Mouse (Mus musculus): ENCODE data around the gene Nthl1. TPM values are rescaled to one million over a fixed set of nuclear protein-coding genes. Genes with fewer than 3 reads are reported as not detected.

Gene Nthl1
- total and polyA plus RNA-seq, 2 experiments from 2014 or later = 8.6 to 10.1 TPM

- ATAC-seq = no peak
- Histone ChIP-seq H3K36me3 (ENCODE audit: insufficient read depth) (peaks cover 96% of the 10 kb centered on the region), H3K9ac (no peak overlapping the region), H3K27me3 (ENCODE audit: insufficient read depth, low read length) (no peaks in the 10 kb centered on the region), H3K9me3 (ENCODE audit: low read length) (no peaks in the 10 kb centered on the region), H3K4me3 (ENCODE audit: low read depth, low read length) (no peak overlapping the region), H3K4me2 (ENCODE audit: low read depth) (no peak overlapping the region), H3K4me1 (ENCODE audit: insufficient read depth) (no peaks in the 10 kb centered on the region), H3K27ac (ENCODE audit: low read depth, low read length) (no peak overlapping the region)
- TF ChIP-seq CTCF (IDR thresholded peaks at IDR 0.05; ENCODE audit: low read depth) = no peak
- DNase-seq = no peak
- 94% methylated on average over 26 of the region's 26 CpGs for WGBS
Measured at GRCm38 (mm10) chr17:24593992-24594890, 38.2 kb upstream of the Nthl1 start.

GRCm38 (mm10) chr17:24595126-24596072 is 37.1 kb upstream of the Nthl1 start:
- Histone ChIP-seq H3K27ac (ENCODE audit: low read depth, low read length) (no peak overlapping the region), H3K4me1 (ENCODE audit: insufficient read depth) (no peaks in the 10 kb centered on the region), H3K36me3 (ENCODE audit: insufficient read depth) (peaks cover 99% of the 10 kb centered on the region), H3K4me3 (ENCODE audit: low read depth, low read length) (no peak overlapping the region), H3K27me3 (ENCODE audit: insufficient read depth, low read length) (no peaks in the 10 kb centered on the region), H3K9ac (no peak overlapping the region), H3K9me3 (ENCODE audit: low read length) (no peaks in the 10 kb centered on the region), H3K4me2 (ENCODE audit: low read depth) (no peak overlapping the region)
- peak; percentile 45 for TF ChIP-seq CTCF (IDR thresholded peaks at IDR 0.05; ENCODE audit: low read depth)
- WGBS = 69% methylated on average over 17 of the region's 17 CpGs
- ATAC-seq (peak; percentile 38; the same call in 1 of the 2 replicates), DNase-seq (peak; percentile 14)

- Histone ChIP-seq H3K27me3 (ENCODE audit: insufficient read depth, low read length) (no peaks in the 10 kb centered on the region), H3K4me1 (ENCODE audit: insufficient read depth) (no peaks in the 10 kb centered on the region), H3K9me3 (ENCODE audit: low read length) (no peaks in the 10 kb centered on the region), H3K27ac (ENCODE audit: low read depth, low read length) (no peak overlapping the region), H3K36me3 (ENCODE audit: insufficient read depth) (peaks cover 99% of the 10 kb centered on the region), H3K4me2 (ENCODE audit: low read depth) (no peak overlapping the region), H3K9ac (no peak overlapping the region), H3K4me3 (ENCODE audit: low read depth, low read length) (no peak overlapping the region)
- ATAC-seq (no peak), DNase-seq (no peak)
- 76% methylated on average over 5 of the region's 5 CpGs for WGBS
- no peak for TF ChIP-seq CTCF (IDR thresholded peaks at IDR 0.05; ENCODE audit: low read depth)
Measured at GRCm38 (mm10) chr17:24596073-24596466, 36.4 kb upstream of the Nthl1 start.

GRCm38 (mm10) chr17:24596471-24597183 is 35.9 kb upstream of the Nthl1 start:
- no peak overlapping the region for H3K4me2 ChIP-seq (ENCODE audit: low read depth)
- no peaks in the 10 kb centered on the region for H3K4me1 ChIP-seq (ENCODE audit: insufficient read depth)
- no peak for ATAC-seq
- H3K4me3 ChIP-seq (ENCODE audit: low read depth, low read length) = no peak overlapping the region
- TF ChIP-seq CTCF (IDR thresholded peaks at IDR 0.05; ENCODE audit: low read depth) = no peak
- 88% methylated on average over 19 of the region's 19 CpGs for WGBS
- H3K9ac ChIP-seq = no peak overlapping the region
- H3K27ac ChIP-seq (ENCODE audit: low read depth, low read length) = no peak overlapping the region
- peaks cover 99% of the 10 kb centered on the region for H3K36me3 ChIP-seq (ENCODE audit: insufficient read depth)
- no peaks in the 10 kb centered on the region for H3K9me3 ChIP-seq (ENCODE audit: low read length)
- no peaks in the 10 kb centered on the region for H3K27me3 ChIP-seq (ENCODE audit: insufficient read depth, low read length)
- no peak for DNase-seq

- no peak overlapping the region for H3K4me3 ChIP-seq (ENCODE audit: low read depth, low read length)
- DNase-seq (no peak), ATAC-seq (no peak)
- no peak overlapping the region for H3K27ac ChIP-seq (ENCODE audit: low read depth, low read length)
- no peaks in the 10 kb centered on the region for H3K9me3 ChIP-seq (ENCODE audit: low read length)
- no peak overlapping the region for H3K9ac ChIP-seq
- no peaks in the 10 kb centered on the region for H3K4me1 ChIP-seq (ENCODE audit: insufficient read depth)
- no peaks in the 10 kb centered on the region for H3K27me3 ChIP-seq (ENCODE audit: insufficient read depth, low read length)
- H3K4me2 ChIP-seq (ENCODE audit: low read depth) = no peak overlapping the region
- no peak for TF ChIP-seq CTCF (IDR thresholded peaks at IDR 0.05; ENCODE audit: low read depth)
- WGBS = 93% methylated on average over 3 of the region's 3 CpGs
- peaks cover 99% of the 10 kb centered on the region for H3K36me3 ChIP-seq (ENCODE audit: insufficient read depth)
Measured at GRCm38 (mm10) chr17:24597989-24598388, 34.5 kb upstream of the Nthl1 start.

GRCm38 (mm10) chr17:24600502-24600901 is 32.0 kb upstream of the Nthl1 start:
- Histone ChIP-seq H3K4me2 (ENCODE audit: low read depth) (no peak overlapping the region), H3K9ac (no peak overlapping the region), H3K9me3 (ENCODE audit: low read length) (no peaks in the 10 kb centered on the region), H3K4me1 (ENCODE audit: insufficient read depth) (no peaks in the 10 kb centered on the region), H3K36me3 (ENCODE audit: insufficient read depth) (peaks cover 96% of the 10 kb centered on the region), H3K4me3 (ENCODE audit: low read depth, low read length) (no peak overlapping the region), H3K27me3 (ENCODE audit: insufficient read depth, low read length) (no peaks in the 10 kb centered on the region), H3K27ac (ENCODE audit: low read depth, low read length) (no peak overlapping the region)
- DNase-seq (no peak), ATAC-seq (no peak)
- TF ChIP-seq CTCF (IDR thresholded peaks at IDR 0.05; ENCODE audit: low read depth) = no peak
- WGBS = 91% methylated on average over 4 of the region's 4 CpGs
